Mouse (Mus musculus) retina, postnatal 7 days (tissue): ENCODE results near the gene Nlgn1.
A peak's percentile ranks its signal among the peaks of the same experiment; 100 is the strongest.

Experiments
- DNase-seq: peaks from one replicate; pipeline ENCODE4 v3.0.0-alpha.2; 2012; ENCODE audit warnings: low read depth, low spot score

The Nlgn1 gene

DNA sequence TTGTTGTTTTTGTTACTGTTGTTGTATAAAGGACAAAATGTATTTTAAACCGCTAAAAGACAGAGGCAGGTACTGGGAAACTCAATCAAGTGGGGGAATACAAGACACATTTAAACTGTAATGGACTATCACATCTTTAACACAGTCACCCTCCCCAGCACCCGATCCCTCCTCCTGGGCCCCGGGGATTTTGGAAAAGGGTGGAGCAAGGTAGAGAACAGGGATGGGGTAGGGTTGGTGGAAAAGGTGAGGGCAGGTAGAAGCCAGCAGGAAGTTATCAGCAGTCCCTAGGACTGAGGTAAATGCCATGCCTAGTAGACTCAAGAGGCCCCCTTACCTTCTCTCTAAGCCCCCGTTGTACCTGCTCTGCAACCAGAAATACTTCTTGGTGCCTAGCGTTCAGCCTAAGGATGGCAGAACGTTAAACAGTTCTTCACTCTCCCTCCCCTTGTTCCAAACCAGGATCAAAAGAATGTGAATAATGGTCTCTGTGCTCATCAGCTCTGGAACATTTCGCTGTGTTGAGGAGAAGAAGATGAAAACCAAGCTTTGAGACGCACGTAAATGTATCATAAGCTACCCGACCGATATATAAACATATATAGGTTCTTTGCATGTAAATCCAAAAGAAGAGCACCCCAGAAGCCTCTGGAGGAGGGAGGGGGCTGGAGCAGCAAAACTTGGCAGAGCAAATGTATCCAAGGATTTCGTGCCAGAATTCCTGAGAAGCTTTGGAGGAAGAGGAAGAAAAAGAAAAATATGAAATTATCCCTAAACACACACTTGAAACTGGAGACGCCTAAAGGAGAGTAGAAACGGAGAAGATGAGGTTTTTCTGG is at the start of gene Nlgn1:
TSS of gene Nlgn1 (minus strand) at position 61 of the 839 bp plus-strand sequence.
- DNase-seq: no peak

DNA sequence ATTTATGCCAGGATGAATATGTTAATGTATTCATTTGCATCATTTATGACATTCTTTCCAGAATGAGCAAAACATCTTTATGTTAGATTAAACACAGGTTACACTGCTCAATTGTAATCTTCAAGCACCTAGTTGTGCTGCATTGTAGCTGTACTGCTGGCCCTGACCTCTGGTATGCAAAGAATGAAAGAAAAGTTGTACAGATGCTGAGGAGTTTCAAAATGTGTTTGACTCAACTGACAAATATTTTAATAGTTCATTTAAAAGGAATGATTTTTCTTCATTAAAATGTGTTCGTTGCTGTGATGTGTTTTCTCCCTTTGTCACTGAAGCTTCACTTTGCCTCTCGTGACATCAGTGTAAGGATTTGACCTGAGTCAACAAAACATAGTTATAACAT is 46.0 kb upstream of the Nlgn1 start:
- DNase-seq: no peak

DNA sequence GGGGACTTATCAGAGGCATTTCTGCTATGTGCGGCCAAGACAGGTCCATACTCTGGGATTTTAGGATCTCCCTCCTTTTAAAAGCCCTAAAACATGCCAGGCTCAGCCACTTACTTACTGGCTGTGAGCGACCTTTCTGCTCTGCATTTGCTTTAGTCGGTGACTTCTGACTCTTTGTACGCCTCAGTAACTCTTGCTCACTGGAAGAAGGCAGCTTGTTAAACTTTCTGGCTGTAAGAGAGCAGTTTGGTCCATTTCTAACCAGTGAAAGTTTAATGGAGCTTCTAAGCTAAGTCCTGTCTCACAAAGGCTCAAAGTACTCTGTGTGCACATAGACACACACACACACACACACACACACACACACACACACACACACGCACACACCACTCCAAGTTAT is 22.8 kb upstream of the Nlgn1 start:
- no peak for DNase-seq

DNA sequence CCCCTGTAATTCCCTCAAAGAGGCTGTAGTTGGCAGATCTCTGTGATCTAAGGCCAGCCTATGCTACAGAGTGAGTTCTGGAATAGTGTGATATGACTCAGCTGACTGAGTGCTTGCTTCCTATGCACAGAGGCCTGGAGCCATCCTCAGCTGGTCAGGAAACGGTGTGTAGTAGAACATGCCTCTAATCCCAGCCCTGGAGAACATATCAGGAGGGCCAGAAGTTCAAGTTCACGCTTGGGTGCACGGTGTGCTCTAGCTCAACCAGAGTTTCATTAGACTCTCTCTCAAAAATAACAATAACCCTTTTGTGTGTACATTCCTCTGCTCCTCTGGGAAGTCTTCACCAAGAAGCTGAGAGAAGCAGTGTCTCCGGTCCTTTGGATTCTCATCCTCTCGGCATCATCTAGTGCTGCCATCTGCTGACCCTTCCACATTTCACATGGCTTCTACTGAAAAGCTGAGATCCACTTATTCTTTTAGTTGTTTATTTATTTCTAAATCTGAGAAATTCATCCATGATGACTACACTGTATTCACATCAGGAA is 22.3 kb upstream of the Nlgn1 start:
- DNase-seq: no peak

DNA sequence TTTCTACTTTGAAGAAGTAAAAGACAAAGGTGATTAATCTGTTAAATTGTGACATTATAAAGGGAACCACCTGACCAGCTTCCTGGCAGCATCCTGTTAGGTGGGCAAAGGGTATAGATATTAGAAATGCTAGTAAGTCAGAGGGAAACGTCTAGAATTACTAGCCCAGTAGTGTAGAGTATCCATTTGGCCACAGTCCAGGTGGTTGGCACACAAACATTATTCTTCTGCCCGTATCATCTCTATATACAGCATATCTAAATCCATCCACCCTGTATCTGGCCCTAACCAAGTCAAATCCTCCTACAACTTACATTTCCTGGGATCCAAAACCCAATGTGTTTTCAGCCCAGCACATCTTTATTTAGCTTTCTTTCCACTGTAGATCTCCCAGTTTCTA is 5.2 kb upstream of the Nlgn1 start:
- DNase-seq: no peak

DNA sequence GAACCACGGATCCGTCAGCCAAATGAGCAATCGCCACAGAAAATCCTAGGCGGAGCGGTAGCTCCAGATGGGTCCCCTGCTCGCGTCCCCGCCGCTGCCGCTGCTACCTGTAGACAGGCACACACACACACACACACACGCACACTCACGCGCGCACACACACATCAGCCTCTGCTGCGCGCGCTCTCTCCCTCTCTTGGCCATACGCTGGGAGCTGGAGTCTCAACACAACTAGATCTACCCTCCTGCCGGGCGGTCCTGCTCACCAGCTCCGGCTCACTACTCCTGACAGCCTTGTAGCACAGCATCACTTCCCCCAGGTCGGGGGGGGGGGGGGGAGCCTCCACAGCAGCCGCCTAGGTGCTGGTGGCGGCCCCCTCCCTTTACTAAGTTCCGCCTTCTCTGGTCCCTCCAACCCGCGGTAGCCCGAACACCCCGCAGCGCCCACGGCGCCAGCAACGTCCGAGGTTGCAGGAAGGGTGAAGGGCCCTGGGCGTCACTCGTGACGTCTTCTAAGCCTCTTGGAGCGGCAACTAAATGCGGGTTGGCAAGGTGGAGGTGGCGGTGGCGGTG is 1.1 kb upstream of the Nlgn1 start:
- peak; percentile 53 for DNase-seq

DNA sequence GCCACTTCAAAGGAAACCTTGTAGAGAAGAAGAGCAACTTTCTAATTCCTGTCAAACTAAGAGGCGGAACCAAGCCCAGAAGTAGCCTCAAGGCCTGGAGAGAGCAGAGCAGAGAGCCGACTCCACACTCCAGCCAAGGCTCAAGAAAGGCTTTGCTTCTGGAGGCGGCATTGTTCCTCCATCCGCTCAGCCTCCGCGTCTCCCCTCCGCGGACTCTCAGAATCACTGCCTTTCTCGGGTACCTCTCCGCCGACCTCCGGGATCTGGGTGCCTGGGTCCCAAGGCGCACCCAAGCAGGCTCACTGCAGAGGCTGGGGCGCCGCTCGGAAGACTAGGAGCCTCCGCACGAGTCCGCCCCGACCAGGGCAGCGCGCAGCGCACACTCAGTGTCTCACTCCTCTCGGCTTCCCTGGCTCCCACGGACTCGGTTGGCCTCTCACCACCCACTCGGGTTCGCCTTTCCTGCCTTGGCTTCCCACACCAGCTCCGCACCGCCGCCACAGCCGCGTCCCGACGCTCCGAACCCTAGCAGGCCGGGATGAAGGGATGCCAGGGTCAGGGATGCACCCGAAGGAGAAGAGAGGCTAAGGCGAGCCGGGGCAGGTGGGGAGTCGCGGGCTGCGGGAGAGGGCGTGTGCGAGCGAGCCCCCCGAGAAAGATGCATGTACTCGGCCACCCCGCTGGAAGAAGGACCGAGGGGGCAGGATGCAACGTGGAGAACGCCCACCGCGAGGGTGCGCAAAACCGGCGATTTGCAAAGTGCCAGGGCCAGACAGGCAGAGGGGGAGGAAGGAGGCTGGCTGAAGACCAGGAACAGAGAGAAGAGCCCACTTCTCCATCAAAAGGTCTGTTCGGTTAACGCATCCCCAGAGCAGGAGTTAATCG is 841 bp downstream of the Nlgn1 start:
- DNase-seq: peak; percentile 38

DNA sequence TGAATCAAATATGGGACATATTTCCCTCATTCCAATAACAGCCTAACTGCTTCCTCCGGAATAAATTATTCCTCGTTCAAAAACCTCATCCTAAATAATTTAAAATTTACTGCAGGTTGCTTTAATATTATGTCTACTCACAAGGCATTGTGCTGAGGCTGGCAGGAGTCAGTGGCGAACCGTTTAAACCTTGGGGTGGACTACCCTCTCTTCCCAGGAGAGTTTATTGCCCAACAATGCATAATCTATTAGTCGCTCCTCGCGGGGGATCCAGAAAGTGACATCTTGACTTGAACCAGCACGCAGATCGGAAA is 1.4 kb downstream of the Nlgn1 start:
- DNase-seq: no peak

DNA sequence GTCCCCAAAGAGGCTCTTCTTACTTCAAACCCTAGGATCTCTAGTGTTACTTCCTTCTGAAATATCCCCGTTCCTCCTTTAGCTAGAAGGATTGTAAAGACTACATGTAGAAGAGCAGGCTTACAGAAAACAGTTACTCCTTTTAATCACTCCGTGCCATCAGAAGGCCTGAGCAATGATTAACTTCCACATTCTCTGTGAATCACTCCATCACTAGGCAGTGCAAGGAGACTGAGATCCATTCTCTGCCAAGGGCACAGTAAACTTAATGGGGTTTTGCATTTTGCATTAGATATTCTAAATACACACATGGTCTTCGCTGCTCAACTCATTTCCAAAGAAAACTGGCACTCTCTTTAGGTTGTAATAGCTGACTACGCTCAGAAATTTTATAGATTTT is 2.2 kb downstream of the Nlgn1 start:
- DNase-seq: no peak

DNA sequence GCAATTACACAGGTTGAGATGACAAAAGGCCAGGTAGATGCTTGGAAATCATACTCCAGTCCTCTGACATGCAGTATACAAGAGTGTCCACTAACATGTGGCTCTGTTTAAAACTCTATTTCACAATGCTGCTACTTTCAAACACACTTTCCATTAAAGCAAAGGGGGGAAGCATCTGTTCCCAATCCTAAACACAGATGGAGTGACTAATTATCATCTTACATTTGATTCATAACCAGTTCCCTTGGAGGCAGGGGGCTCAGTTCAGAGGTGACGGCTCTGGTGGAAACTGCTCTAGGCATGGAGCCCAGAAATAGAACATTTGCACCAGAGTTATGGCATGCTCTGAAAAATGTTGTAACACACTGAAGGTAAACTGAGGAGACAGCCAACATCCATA is 7.8 kb downstream of the Nlgn1 start:
- no peak for DNase-seq

DNA sequence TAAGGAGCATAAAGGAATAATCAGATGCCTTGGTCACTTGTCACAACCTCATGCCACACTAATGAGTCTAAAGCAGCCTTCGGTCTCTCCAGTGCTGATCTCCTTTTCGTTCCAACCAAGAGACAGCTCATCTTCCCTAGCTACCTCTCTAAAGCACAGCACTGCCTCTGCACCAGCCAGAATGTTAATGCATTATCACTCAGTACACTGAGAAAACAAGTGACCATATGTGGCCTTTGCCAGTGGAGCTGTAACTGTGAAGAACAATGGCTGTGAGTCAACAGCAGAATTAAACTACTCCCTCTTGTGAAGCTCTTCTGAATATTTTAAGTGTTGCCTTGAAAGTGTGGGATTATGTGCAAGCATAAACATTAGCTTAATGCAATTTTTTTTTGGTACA is 14.9 kb downstream of the Nlgn1 start:
- DNase-seq: no peak

DNA sequence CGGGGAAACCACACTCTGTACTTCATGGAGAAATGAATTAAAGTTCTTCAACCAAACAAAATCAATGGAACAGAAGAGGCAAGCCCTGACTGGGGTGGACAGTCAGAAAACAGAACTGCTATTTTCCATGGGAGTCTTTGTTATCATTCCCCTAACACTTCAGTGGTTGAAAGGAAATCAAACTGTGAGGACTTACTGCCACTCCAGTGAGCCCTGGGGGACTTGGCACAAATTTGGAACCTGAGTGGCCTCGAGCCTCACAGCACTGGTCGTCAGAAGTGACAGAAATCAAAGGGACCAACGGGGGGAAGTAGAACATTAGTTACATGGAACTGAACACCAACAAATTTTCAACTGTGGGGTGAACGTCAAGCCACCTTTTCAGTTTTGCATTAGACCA is 34.4 kb downstream of the Nlgn1 start:
- no peak for DNase-seq

DNA sequence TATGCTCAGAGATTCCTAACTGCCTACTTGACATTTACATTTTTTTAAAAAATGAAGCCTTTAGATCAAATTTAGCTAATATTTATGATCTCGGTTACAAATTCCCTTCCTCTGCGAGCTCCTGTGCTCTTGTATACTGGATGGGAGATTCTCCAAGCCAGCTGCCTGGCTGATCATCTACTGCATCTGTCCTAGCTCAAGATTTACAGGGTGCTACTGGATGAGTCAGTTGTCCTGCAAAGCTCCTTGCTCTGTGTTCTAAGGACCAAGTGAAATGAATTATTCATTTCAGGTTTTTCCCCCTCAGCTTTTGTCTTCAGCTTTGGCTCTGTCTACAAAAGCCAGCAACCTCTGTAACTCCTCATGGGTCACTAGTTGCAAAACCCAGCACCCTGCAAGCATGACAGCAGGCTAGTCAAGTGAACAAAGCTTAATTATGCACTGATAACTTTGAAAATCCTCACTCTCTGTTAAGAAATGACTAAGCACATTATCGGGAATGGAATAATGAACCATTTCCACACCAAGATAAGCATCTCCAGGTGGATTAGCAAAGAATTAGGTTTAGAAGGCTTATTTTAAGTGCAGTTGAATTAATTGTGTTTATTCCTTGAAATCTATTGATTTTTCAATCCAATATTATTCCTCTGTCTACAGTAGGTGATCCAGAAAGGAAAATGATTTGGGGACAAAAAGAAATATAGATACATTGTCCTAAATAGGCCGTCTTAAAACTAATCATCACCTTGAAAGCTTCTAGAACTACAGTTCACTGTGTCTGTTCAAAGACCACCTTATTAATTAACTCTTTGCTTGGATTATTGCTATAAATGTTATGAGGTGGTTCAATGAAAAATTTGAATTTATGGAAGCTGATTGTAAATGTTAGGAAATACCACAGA is 61.1 kb downstream of the Nlgn1 start:
- DNase-seq: no peak

DNA sequence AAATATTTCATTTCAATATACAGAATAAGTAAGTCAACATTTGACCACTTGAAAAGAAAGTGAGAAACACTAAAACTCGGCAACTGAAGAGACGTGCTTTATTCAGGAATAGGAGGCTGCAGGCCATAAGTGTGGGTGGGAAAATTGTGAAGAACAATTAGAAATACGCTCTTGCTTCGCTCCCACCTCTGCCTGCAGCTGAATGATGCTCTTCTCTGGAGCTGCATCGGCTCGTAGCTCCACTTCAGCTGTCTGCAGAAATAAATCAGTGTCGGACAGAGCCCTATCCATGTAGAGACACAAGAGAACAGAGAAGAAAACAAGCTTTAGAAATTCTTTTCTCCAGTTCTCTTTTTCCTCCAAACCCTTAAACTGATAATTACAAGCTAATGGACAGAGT is 85.7 kb downstream of the Nlgn1 start:
- no peak for DNase-seq

DNA sequence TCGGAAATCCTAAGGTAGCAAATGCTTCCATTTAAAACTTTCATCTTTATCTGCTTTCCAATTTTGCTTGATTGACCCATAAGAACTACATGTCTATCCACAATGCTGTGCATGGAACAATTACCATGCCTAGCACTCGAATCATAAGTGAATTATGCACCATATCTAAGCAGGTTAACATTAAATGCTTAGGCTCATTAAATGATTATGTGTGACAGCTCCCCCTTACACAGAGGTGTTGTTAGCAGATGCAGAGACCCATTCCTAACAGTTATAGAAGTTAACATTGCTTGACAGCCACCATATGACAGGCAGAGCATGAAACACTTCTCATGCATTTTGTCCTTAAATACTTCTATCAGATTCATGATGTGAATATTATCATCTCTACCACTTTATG is 89.0 kb downstream of the Nlgn1 start:
- no peak for DNase-seq

DNA sequence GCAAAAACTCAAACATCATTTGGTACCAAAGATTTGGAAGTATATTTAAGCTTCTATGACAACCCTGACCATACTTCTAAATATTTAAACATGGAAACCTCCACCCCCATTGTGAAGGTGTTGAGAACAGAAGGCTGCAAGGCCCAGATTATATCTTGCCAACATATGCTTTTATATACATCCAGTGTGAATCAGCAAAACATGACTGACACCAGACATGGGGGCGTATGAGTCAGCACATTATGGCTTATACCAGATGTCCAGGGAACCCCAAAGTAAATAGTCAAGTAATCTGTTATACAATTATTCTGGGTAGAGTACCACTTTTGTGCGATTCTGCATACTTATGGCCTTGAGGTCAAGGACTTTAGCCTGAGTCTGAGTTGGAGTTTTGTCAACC is 102.3 kb downstream of the Nlgn1 start:
- no peak for DNase-seq

DNA sequence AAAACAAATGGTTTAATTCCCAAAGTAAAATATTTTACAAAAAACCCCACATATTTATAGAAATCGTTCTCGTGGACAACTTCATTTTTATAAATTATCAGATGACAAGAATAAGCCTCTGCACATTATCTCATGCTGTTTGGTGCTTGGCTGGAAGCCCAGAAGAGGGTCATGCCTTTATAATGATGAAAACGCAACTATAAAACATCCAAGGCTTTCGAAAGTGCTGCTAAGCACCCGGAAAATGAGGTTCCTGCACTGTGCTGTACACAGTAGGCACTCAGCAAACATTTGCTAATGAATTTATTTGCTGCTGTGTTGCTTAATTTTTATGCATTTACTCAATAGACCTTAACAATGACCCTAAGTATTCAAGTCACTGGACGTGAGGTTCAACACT is 103.4 kb downstream of the Nlgn1 start:
- DNase-seq: no peak

DNA sequence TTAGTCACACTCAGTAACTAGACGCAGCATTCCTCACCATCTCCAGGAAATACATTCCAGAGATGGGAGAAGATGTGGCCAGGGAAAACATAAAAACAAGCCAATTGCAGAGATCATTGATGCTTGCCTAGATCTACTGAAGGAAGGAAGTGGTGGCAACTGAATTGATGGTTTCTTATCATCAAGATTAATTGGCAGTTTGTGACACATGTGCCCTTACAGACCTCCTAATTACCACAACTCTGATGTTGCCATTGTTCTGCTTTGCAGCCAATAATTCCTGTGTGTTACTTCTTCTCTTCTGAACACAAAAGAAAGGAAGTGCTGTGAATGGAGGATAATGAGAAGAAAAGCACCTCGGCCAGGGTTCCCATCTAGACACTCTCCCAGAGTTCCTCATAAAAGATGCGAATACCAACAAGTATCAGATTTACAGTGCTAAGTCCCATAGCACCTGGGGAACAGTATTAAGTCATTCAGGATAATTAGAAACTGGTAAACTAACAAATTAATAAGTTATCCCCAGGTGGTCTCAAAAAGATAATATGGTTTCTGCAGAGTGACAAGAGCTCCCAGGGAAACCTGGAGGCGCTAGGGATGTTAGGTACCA is 104.0 kb downstream of the Nlgn1 start:
- DNase-seq: no peak

DNA sequence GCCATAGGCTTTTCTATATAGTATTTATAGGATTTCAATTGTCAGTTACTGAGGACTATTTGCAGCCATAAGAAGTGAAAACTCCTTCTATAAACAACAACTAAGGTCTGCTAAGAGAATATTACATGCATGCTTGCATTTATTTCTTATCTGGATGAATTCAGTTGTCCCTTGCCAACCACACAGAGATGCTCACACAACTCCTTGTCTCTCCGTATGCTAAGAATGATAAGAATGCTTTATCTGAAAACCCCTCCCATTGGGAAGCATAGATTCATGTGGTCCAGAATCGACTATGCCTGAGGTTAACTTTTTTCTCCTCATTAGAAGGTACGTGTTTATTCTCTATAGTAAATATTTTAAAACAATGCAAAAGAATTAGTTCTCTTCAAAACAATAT is 108.8 kb downstream of the Nlgn1 start:
- DNase-seq: no peak

DNA sequence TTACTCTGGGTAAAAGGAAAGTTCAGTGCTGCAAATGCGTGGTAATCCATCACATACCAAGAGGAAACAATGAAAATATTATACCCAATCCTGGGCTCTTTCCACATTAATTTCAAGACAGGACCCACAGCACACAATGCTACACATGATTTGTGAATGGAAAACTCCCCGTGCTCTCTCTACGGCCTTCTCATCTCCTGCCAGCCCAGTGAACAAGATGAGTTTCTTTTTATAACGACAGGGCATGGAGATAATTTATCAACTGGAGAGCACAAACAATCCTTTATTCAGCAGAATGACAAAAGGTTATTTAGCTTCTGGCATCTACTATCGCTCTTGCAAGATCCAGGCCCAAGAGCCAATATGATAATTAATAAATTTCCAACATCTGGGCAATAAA is 116.0 kb downstream of the Nlgn1 start:
- no peak for DNase-seq

DNA sequence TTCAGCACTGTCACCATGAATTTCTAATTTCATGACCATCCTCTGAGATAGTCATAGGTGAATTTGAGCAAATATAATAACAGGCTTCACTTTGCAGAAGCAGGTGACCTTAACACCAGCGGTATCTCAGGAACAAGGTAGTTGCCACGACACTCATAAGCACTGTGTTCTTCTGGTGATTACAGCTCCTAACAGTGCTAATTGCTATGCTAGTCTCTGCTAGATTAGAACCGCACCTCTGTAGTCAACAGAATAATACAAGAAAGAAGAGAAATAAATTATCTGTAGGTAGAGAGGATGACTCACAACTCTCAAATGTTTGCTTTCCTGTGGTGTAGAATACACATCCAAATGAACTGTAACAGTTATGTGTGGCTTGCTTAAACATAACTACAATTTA is 129.6 kb downstream of the Nlgn1 start:
- DNase-seq: no peak
